Mouse (Mus musculus) thymus, adult 18-20 months (tissue): ENCODE results near the gene Akt3.

Source experiments
- DNase-seq, 2 experiments: peaks; one replicate each; pipeline ENCODE4 v3.0.0; 2022; ENCODE audit warnings: mixed read lengths in 2 of 2

Akt3 gene

DNA sequence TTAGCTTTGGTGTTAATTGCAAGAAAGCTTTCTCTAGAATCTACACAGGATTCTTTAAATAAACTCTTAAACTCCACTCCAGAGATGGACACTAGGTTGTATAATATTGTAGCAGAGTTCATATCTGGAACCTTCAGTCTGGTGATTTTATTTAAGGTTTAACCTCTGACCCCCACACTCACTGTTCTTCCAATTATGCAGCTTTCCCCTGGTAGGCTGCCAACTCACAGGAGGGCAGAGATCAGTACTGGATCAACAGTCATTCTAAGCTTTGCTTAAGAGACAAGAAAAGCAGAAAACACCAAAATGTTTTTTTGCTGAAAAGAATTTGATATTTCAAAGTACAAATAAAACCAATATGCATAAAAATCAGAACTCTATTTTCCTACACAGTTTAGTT lies 212.1 kb downstream of the Akt3 start:
- no peak for DNase-seq

DNA sequence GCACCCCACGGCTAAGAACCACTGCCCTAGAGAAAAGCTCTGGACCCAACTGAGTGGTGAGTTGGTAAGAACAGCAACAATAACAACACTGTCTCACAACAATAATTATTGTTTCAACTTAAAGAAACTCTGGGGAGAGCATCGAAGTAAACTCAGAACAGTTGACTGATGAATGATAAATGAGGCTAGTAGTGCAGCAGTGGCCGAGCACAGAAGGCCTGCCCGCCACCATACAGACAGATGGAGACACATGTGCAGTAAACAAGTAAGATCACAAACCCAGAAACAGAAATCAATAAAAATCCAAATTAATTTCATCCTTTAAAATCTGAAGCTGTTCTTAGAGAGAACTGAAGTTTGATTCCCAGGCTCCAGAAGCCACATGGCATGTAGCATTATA lies 217.9 kb downstream of the Akt3 start:
- no peak for DNase-seq

DNA sequence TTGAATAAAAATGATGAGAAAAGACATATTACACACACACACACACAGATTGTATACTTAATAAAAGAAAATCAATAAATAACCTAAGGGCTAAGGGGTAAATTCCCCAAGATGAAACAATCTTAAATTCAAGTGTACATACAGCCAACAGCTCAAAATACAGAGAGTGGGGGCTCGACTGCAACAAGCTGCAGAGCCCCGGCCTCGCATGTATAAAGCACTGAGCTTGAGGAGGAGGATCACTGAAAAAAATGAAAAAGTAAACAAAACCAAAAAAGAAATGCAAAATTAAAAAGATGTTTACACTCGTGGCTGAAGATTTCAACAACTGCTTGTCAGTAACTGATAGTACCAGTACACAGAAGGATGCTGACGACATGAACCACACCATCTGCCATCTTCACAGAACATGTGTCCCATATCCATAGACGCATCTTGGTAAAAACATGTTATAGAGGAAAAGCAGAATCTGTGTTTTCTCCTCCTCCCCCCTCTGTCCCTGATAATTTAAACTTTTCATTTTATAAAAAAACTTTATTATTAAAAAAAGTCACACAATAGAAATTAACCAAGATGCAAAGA lies 218.8 kb downstream of the Akt3 start:
- no peak for DNase-seq

DNA sequence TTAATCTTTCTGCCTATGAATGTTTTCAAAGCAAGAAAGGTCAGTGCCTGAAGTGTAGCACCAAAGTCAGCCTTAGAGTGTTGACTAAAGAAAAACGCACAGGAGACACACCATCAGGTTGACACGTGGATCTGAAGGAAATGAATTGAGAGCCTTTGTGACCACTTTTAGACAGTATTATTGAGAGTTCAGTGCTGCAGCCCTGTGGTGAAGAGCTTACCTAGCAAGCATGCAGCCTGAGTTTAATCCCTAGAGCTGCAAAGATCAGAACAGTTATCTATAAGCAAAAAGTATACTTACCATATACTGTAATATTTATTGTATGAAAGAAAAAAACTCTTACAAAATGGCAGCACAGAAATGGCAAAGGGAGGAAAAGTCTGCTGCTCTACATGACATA lies 219.6 kb downstream of the Akt3 start:
- no peak for DNase-seq

DNA sequence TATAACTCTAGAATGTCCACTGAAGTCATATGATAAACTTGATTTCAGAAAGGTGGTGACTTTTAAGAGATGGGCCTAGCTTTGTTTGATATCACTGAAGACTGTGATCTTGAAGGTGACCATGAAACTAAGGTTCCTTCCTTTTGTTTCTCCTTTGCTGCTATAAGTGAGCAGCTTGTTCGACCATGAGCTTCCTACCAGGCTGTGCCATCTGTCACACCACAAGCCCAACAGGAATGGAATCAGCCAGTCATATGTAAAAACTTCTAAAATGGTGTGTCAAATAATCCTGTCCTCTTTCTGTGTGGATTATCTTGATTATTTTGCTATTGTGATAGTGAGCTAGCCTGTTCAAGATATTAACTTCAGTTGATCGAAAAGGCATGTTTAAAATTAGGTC lies 222.5 kb downstream of the Akt3 start:
- no peak for DNase-seq

DNA sequence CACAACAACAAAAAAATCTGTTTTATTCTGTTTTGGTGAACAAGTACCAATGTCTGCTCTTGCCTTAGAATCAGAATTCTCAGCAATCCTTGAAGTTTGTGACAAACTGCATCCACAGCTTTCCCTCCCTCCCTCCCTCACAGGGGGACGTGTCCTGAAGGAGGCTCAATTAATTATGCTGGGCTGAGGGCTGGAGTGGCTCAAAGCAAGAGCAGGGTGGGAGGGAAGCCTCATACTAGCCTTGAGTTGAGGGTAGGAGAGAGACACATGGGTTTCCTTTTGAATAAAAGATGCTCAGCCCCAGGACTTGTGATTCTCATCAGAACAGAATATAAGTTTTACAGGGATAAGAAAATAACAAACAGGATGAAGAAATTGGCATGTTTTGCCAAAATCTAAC lies 225.8 kb downstream of the Akt3 start:
- DNase-seq, result no peak

DNA sequence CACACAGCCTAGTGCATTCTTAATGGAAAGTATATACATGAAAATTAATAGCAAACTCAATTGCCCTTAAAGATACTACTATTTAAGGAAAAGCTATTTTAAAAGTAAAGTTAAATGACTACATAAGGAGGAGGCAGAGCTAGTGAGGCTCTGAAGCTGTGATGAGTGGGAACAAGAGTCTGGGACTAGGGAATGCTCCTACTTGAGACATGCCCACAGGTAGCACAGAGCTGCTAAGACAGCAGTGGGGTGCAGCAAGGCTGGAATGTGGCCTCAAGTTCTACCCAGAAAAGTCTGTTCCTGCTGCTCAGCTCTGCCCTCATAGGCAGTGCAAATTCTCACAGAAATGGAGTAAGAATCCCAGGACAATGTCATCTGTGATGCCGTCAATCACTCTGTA lies 226.8 kb downstream of the Akt3 start:
- no peak for DNase-seq

DNA sequence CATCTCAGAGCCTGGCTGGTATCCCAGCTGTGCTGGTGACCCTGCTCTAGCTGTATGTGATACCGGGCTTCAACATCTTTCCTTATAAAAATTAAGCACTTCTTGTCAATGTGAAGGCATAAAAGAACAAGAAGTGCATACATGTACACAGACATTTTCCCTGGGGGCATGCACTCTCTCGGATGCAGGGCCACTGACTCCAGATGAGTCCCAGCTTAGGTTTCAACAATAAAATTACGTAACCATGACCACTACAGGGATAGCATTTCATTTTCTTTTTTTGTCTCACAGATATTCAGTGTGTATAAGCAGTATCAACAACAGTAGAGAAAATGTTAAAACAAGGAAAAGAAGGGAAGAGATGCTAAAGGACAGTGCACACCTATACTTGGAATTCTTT lies 227.3 kb downstream of the Akt3 start:
- DNase-seq, result no peak

DNA sequence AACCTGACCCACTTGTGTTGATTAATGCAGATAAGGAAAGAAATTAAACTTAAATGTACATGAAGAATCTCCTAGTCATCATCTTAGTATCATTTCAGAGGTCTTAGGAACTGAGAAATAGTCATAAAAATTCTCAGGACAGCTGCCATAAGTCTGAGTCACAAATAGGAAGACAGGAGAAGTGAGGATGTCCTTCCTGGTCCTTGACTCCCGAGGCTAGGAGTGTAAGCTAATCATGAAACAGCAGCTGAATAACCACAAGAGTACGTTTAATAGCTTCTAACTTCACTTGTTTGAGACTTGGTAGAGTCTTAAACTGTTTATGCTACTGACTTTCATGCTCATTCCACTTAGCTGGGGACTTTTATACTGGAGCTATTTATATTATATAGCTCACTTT lies 229.0 kb downstream of the Akt3 start:
- DNase-seq, result no peak

DNA sequence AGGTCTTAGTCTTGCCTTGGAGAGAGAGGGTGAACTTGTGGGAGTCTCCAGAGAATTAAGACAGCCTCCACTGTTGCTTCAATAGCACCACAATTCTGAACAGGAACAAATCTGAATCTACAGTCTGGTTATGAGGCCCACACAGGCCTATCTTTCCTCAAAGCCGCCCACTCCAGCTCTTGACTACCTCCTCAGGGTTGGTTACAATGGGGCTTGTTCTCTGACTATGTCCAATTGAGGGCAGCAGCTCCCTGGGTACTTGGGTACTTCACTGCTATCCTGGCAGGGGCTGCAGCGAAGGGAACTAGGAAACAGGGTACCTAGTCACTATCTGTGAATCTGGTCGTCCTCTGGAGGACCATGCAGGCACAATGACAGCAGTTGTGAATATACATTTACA lies 230.3 kb downstream of the Akt3 start:
- no peak for DNase-seq

DNA sequence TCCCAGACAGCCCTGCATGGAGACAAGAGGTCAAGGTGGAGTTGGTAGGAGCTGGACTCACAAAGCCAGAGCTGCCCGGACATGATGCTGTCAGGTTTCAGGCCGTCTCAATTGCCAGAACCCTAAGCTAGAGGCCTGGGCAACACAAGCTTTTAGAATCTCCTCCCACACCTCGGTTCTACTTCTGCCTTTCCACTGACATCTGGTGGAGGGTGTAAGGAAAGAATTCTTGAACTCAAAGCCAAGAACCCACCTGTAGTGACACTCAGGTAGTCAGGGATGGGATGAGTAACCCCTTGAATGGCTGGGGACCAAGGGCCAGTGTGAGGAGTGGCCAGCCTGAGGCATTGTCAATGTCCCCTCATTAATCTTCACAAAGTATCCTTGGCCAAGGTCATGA lies 235.3 kb downstream of the Akt3 start:
- no peak for DNase-seq

DNA sequence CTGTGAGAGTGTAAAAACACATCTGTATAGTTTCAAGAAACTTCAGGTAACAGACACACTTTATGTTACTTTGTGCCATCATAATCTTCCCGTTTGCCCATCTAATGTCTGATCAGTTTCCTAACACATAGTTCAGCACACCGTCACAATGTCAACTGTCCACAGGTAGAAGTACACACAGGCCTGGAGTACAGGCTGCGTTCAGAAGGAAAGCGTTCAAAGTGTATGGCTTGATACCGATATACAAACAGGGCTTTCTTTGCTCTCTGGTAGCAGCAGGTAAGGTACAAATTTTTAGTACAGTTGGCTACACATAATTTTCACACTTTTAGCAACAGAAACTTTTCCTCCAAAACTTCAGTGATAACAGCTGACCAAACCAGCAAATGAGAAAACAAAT lies 238.3 kb downstream of the Akt3 start:
- no peak for DNase-seq

DNA sequence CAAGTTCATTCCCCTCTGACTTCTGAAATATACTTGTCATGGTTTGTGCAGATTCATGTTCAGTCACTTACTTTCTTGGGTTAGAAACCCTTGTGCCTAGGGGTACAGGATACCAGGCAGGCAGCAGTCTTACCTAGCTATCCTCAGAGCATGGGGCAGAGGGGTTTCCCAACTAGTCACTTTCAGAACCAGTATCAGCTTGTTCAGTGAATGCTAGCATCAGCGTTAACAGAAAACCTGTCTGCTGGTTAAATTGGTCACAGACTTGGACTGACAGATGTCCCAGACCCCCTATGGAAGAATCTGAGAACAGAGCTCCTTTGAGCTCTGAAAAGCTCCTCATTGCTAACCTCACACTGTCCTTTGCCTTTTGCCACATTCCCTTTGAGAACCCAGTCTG lies 239.3 kb downstream of the Akt3 start:
- DNase-seq, result no peak

DNA sequence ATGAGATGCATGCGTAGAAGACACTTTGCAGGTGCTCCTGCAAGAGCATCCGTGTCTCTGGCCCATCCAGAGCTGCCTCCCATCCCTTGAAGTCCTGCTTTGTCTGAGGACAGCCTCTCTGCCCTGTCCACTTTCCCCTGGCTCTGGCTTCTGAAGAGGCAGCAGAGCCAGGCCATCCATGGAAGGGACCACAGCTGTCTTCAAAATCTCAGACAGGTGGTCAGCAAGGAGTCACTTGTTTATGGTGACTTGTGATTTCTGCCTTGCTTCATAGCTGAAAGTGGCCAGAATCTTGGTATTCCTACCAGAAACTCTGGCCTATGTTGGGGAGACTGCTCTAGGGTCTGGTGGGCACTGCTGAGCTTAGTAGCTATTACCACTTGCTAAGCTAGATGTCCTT lies 241.3 kb downstream of the Akt3 start:
- DNase-seq, result no peak

DNA sequence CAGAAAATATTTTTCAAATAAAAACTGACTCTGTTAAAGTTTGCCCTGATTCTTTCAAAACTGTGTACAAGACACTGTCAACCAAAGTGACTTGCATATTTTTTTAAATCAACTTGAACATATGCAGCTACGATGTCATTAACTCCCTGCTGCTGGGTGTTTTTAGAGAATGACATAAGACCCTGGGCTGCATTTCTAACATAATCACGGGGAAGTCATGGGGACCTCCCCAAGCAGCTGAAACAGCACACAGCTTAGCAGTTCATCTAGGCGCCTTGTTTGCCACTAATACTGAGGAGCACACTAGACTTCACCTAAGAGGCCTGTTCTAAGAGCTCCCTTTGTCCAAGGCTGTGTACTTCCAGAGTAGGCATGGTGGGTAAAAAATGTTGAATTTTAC lies 242.1 kb downstream of the Akt3 start:
- no peak for DNase-seq

DNA sequence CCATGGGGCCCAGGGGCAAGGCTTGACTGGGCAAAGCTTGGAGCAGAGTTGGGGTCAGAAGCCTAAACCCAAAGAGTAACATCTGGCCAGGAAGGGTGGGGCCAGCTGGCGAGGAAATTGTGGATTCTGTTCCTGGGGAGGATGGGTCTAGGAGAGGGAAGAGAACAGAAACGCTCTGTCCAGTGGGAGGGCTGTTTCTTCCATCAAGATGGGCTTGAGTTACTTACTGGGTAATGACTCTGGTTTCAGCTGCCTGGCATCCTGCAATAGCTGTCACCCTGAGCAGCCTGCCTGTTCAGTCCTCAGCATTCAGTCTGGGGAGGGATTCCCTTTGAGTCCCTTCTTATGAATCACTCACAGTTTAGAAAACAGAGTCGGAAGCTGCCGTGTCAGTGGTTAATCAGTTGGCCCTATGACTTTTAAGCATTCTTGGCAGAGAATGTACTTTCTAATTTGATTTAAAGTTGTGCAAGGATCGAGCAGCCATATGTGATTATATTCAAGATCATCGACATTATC lies 243.0 kb downstream of the Akt3 start:
- no peak for DNase-seq

DNA sequence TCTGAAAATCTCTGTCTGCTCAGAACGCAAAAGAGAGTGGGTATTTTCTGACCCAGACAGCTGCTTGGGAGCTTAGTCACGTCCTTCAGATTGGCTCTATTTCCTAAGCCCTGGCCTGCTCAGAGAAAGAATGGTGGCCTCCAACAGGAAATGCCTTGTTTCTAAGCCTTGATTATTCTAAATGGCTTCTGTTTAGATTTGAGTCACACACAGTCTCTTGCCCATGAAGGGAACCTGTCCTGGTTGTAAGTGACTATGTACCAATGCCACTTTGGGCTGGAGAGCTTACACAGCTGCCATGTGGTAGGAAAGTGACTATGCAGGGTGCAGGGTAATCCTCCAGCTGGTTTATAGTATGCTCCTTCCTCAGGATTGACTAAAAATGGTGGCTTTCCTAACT lies 243.7 kb downstream of the Akt3 start:
- DNase-seq, result no peak

DNA sequence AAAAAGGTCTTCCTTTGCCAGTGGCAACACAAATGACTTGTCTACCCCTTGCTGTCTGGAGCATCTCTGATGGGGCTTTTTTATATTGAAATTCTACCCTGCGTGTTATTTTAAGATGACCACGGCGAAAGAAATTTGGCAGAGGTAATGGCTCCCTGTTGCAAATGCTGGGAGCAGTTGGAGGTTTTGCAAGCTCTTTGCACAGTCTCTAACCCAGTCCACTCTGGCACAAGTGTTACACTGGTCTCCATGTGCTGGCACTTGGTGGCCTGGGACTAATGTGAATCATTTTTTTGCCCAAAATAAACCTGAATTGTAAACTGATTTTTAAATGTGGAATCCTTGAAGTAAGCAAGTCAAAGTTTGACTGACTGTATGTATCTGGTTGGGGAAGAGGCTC lies 244.2 kb downstream of the Akt3 start:
- DNase-seq, result no peak

DNA sequence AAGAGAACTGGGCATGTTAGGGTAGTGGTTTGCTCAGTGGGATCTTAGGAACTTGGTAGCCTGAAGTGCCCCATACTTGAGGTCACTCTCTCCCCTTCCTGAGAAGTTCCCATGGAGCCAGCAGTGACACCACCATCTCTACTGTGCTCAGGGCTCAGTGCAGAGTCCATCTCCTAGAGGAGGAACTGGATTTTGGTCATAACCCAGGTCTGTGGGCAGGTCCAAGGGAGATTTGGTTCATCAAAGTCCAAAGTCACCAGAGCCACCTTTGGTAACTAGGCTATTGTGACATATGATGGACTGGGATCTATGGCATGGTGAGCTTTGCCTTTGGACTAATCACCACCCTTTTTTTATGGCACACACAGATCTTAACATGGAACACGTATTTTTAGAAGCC lies 244.7 kb downstream of the Akt3 start:
- no peak for DNase-seq

DNA sequence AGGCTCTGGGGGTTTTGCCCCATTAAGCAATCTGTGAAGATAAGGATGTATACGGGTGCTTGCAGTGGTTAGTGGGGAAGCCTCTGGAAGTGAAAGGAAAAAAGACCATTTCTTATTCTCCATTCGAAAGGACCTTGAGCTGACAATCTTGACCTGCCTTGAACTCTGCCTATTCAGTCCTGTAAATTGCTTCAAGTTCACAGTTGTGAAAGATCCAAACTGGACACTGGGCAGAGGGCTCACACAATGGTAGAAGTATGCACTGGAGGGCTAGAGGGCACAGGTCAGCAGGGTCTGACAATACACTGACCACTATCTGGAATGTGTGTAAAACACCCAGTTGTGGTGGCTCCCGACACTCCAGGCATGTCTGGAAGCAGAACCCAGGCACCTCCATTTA lies 245.2 kb downstream of the Akt3 start:
- no peak for DNase-seq

DNA sequence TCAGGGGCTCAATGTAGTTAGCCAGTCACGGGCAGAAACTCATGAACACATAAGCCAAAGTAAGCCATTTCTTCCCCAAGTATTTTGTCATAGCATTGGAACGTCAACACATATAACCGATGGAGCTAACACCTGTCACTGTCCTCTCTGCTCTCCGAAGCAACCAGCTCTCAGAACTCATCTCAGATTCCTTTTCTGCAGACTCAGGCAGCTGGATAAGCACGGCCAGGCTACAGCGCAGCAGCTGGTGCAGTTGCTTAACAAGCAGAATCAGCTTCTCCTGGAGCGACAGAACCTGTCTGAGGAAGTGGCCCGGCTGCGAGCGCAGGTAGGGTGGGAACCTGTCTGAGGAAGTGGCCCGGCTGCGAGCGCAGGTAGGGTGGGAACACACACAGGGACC lies 246.3 kb downstream of the Akt3 start:
- no peak for DNase-seq

DNA sequence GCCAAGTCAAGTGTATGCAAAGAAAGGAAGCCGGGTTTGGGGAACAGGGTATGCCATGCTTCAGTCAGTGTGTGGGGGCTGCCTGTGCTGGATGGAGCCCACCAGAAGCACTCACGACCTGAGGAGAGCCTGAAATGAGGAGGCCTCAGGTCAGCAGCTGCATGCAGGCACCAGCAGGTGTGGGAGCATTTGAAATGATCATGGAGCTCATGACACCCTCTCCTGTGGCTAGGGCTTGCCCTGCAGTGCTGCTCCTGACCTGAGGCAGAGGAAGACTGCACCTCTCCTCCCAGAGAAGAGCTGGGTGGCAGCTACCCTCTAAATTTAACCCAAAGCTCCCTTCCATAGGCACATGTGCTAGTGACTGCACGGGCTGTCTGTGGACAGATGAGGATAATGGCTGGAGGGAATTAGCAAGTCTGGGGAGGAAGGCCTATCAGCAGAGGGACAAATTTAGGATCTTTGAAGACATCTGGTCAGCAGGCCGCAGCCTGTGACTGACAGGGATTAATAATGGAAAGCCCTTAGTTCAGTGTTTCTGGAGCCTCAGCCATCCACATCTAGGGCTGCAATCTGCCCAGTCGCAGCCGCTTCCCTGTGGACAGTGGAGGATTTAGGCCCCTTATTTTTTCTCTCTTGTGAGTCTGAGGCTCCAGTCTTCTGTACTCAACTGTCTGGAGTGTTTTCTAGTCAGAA lies 247.2 kb downstream of the Akt3 start:
- no peak for DNase-seq

DNA sequence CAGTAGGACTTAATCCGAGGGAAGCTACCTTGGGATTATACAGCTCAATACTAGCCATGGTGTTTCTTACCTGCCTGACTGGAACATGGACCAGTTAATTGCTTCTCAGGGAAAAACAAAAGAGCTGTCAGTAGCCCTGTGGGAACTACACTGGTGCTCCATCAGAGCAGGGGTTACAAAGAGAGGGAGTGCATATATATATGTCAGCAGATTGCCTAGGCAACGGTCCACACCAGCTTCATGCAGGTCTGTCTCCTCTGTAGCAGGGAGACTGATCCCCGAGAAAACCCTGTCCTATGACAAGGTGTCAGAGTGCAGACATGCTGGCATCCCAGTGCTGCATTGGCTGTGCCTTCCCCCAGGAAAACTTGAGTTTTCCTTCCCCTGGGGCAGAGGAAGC lies 248.0 kb downstream of the Akt3 start:
- no peak for DNase-seq

DNA sequence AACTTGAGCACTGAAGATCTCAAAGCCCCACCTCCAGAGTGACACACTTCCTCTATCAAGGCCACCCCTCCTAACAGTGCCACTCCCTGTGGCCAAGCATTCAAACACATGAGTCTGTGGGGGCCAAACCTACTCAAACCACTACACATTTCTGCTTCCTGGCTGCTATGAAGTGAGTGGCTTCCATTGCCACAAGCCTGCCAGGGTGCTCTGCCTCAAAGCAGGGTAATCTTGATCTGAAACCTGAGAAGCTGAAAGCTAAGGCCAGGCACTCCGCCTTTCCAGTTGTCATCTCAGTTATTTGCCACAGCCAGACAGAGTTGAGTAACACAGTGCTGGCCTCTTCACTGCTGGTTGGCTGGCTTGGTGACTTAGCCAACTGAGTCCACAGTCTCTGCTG lies 249.2 kb downstream of the Akt3 start:
- DNase-seq, result no peak

DNA sequence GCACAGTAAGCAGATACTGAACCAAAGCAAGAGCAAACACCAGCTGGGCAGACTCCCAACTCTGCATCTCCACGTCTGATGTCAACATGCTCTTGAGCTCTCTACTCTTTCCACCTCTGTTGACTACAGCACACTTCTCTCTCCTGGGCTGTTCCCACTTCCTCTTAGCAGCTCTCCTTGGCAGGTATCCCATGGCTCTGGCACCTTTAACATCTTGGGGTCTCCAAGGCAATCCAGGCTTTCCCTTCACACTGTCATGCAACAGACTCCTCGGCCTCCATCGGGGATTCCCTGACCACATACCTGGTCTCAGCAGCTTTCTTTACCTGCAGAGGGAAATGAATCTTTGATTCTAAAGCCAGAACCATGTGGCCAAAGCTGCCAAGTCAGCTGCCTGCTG lies 250.6 kb downstream of the Akt3 start:
- no peak for DNase-seq
